Mouse (Mus musculus) liver, adult 2 months (tissue): ENCODE data around the gene AA986860.

Experiments
- CTCF ChIP-seq: fragments of 200-500 bp; IDR thresholded peaks from 2 replicates; pipeline ENCODE4 v1.5.1; 2011; ENCODE audit warnings: low read depth, low read length, control low read depth
- POLR2A ChIP-seq: fragments of 200-500 bp; IDR thresholded peaks from 2 replicates; pipeline ENCODE4 v1.6.1; 2011; ENCODE audit warnings: low read length, control low read depth; ENCODE audit not compliant: insufficient read depth; ENCODE audit errors: extremely low read depth

GRCm38 (mm10) chr1:130714046-130714445 is 17.7 kb upstream of the AA986860 start:
- TF ChIP-seq POLR2A (no peak), CTCF (no peak)
